Mouse (Mus musculus): ENCODE data around the gene Mettl11b.

The Mettl11b gene

DNA sequence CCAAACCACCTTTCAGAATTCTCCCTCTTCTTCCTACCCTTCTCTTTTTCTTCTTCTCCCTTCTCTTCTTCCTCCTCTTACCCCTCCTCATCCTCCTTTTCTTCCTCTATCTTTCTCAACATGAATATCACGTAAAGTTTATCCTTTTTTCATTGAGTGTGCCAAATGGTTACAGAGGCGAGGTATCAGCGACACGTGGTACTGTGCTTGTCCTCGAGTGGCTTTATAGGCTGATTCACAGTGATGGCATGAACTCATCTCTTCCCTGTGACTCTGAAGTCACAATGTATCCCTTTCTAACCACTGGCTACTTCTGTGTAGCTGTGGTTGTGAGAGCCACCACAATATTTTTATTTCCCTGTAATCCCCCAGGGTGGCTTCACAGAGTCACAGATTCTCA, 68.6 kb downstream of the Mettl11b start:
- DNase-seq (ENCODE audit: low read depth, low spot score) = no peak
